Mouse (Mus musculus): Measurements from ENCODE around the gene Gas7. TPM values are rescaled to one million over a fixed set of nuclear protein-coding genes. Genes with fewer than 3 reads are reported as not detected.

Gas7 gene
- polyA plus RNA-seq, 1 experiment from 2014 or later, result 39.5 TPM

DNA sequence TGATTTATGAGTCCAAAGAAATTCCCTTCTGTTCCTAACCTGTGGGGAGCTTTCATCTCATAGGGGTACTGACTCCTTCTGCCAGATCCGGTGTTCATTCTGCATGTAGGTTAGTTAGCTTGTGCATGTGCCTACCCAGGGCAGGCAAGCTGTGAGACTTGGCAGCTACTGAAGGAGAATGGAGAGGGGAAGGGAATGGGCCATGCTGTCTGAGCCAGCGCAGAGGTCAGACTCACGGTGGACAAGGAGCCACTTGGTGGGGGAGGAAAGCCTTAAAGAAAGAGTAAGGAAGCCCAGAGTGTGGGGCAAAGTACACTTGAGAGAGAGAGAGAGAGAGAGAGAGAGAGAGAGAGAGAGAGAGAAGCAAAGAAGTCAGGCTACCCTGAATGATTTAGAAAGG lies 101.1 kb downstream of the Gas7 start:
- ATAC-seq (no peak), DNase-seq (ENCODE audit: low spot score) (no peak)
- no peak overlapping the region for H3K4me3 ChIP-seq (ENCODE audit: low read depth, low read length)
- no peak overlapping the region for H3K27ac ChIP-seq (ENCODE audit: low read depth, low read length)
- no peaks in the 10 kb centered on the region for H3K27me3 ChIP-seq (replicated peaks; ENCODE audit: control insufficient read depth, insufficient read depth, low read length)
- H3K9ac ChIP-seq (ENCODE audit: low read length), result no peak overlapping the region
- H3K9me3 ChIP-seq (replicated peaks; ENCODE audit: control insufficient read depth, low read length), result no peaks in the 10 kb centered on the region
- 72% methylated on average over 3 of the region's 3 CpGs for WGBS
- H3K4me1 ChIP-seq (ENCODE audit: control insufficient read depth, insufficient read depth, low read length), result no peaks in the 10 kb centered on the region
- no peaks in the 10 kb centered on the region for H3K36me3 ChIP-seq (ENCODE audit: control insufficient read depth, insufficient read depth, low read length)
- no peak overlapping the region for H3K4me2 ChIP-seq (ENCODE audit: low read length)

DNA sequence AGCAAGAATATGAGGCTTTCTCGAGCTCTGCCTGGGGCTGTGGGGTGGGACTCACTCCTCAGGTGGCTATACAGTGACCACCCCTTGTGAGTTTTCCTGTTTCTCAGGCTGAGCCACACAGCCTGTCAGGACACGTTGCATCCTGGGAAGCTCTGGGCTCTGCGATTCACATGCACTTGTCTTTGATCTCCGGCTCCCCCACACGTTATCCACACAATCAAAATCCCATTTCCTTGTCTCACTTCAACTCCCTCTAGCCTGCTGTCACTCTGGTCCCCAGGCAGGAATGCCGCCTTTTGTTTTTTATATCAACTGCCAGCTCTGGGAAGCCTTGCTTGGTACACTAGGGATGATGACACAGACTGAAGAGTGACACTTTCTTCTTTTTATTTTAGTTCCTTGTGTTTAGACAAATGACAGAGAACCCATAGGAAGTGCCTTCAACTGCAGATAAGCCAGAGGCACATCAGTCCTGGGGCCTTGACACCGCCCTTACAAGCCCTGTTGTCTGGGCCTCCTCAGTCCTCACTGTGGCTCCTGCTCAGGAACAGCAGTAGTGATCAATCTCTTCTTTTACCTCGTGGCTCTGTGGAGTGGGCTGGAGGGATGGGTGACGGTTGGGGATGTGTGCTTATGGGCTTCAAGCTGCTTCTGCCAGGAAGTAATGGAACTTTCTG lies 103.7 kb downstream of the Gas7 start:
- no peak overlapping the region for H3K4me2 ChIP-seq (ENCODE audit: low read length)
- DNase-seq (ENCODE audit: low spot score), result no peak
- no peaks in the 10 kb centered on the region for H3K27me3 ChIP-seq (replicated peaks; ENCODE audit: control insufficient read depth, insufficient read depth, low read length)
- 36% methylated on average over 9 of the region's 9 CpGs for WGBS
- no peak overlapping the region for H3K9ac ChIP-seq (ENCODE audit: low read length)
- no peak overlapping the region for H3K4me3 ChIP-seq (ENCODE audit: low read depth, low read length)
- H3K4me1 ChIP-seq (ENCODE audit: control insufficient read depth, insufficient read depth, low read length), result no peaks in the 10 kb centered on the region
- H3K9me3 ChIP-seq (replicated peaks; ENCODE audit: control insufficient read depth, low read length), result no peaks in the 10 kb centered on the region
- ATAC-seq, result no peak
- H3K27ac ChIP-seq (ENCODE audit: low read depth, low read length), result no peak overlapping the region
- H3K36me3 ChIP-seq (ENCODE audit: control insufficient read depth, insufficient read depth, low read length), result no peaks in the 10 kb centered on the region

DNA sequence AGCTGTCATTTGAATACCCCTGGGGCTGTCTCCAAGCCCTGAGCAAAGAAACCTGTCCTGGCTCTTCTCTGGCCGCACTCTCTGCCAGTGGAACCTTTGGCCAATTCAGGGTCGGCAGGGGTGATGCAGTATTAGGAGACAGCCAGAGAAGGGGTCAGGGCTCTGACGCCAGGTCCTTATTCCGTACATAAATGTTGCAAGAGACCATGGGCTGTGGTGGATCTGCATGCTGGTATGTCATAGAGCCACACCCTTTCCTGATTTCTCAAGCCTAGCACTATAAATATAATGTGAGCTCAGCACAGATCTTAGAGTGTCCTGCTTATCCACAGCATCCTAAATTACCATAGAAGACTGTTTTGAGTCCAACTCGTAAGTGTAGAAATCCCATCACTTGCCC lies 104.3 kb downstream of the Gas7 start:
- Histone ChIP-seq H3K4me1 (ENCODE audit: control insufficient read depth, insufficient read depth, low read length) (no peaks in the 10 kb centered on the region), H3K9me3 (replicated peaks; ENCODE audit: control insufficient read depth, low read length) (no peaks in the 10 kb centered on the region), H3K4me3 (ENCODE audit: low read depth, low read length) (no peak overlapping the region), H3K4me2 (ENCODE audit: low read length) (no peak overlapping the region), H3K36me3 (ENCODE audit: control insufficient read depth, insufficient read depth, low read length) (no peaks in the 10 kb centered on the region), H3K27ac (ENCODE audit: low read depth, low read length) (no peak overlapping the region), H3K9ac (ENCODE audit: low read length) (no peak overlapping the region), H3K27me3 (replicated peaks; ENCODE audit: control insufficient read depth, insufficient read depth, low read length) (no peaks in the 10 kb centered on the region)
- DNase-seq (ENCODE audit: low spot score) (no peak), ATAC-seq (no peak)
- WGBS, result 90% methylated on average over 5 of the region's 5 CpGs

DNA sequence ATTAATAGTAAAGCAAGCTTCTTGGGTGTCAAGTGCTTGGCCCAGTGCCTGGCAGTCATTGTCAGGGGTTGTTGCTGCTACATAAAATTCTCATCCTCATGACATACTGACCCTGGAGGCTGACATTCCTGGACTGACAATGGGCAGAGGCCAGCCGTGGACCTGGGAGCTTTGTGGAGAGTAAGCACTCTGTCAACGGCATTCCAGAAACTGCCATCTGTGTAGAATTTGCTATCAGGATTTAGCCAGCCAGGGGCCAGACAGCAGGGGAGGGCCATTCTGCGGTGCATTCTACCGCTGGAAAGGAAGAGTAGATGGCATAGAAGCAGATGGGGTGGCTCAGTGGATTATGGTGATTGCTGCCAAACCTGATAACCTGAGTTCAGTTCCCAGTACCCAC lies 106.4 kb downstream of the Gas7 start:
- Histone ChIP-seq H3K27ac (ENCODE audit: low read depth, low read length) (no peak overlapping the region), H3K27me3 (replicated peaks; ENCODE audit: control insufficient read depth, insufficient read depth, low read length) (no peaks in the 10 kb centered on the region), H3K36me3 (ENCODE audit: control insufficient read depth, insufficient read depth, low read length) (no peaks in the 10 kb centered on the region), H3K4me1 (ENCODE audit: control insufficient read depth, insufficient read depth, low read length) (no peaks in the 10 kb centered on the region), H3K4me2 (ENCODE audit: low read length) (no peak overlapping the region), H3K4me3 (ENCODE audit: low read depth, low read length) (no peak overlapping the region), H3K9ac (ENCODE audit: low read length) (no peak overlapping the region), H3K9me3 (replicated peaks; ENCODE audit: control insufficient read depth, low read length) (no peaks in the 10 kb centered on the region)
- ATAC-seq (no peak), DNase-seq (ENCODE audit: low spot score) (no peak)
- WGBS, result 73% methylated on average over 4 of the region's 4 CpGs

DNA sequence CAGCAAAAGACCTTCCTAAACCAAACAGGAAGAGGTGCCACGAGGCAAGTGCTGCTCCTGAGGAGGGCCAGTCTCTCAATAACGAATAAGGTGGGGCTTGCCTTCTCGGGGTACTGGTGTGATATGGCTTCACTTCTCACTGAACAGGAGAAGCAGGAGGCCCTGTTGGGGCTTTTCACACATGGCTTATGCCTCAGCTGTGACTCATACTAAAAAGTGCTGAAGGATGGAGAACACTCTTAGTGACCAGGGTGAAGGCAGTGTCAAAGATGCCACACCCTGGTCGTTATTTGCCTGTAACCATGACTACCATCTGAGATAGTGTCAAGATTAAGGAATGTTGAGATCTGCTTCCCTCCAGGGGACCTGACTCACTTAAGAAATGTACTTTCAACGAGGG lies 107.9 kb downstream of the Gas7 start:
- no peak for DNase-seq (ENCODE audit: low spot score)
- no peaks in the 10 kb centered on the region for H3K9me3 ChIP-seq (replicated peaks; ENCODE audit: control insufficient read depth, low read length)
- H3K27ac ChIP-seq (ENCODE audit: low read depth, low read length), result no peak overlapping the region
- no peaks in the 10 kb centered on the region for H3K27me3 ChIP-seq (replicated peaks; ENCODE audit: control insufficient read depth, insufficient read depth, low read length)
- no peak overlapping the region for H3K9ac ChIP-seq (ENCODE audit: low read length)
- H3K4me2 ChIP-seq (ENCODE audit: low read length), result no peak overlapping the region
- WGBS, result 51% methylated on average over 5 of the region's 5 CpGs
- no peak overlapping the region for H3K4me3 ChIP-seq (ENCODE audit: low read depth, low read length)
- ATAC-seq, result no peak
- no peaks in the 10 kb centered on the region for H3K36me3 ChIP-seq (ENCODE audit: control insufficient read depth, insufficient read depth, low read length)
- H3K4me1 ChIP-seq (ENCODE audit: control insufficient read depth, insufficient read depth, low read length), result no peaks in the 10 kb centered on the region

DNA sequence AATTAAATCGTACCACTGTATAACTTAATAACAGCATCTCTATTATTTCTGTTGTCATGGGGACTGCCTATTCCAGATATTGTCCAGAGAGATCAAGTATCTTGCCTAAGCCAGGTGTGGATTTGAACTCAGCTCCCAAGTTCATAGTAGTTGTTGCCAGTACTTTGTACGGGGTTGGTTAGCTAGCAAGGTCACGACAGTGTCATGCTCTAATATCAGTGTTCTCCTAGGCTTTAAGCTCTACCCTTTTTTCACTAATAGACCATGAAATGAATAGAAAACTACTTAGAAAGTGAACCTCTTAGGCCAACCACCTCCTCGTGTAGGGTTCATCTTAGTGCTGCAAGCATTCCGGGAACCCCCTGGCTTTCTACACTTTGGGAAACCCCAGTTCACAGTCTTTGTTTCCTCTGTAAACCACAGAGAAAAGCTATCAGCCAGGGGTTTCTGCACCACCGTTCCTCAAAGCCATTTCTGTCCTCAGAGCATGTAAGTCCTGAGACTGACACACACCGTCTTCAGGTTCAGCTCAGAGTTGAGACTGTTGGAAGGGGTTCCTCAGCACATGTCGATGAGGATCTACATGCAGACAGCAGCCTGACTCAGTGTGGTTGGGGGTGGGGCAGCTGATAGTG lies 108.9 kb downstream of the Gas7 start:
- 86% methylated on average over 8 of the region's 8 CpGs for WGBS
- DNase-seq (ENCODE audit: low spot score) (no peak), ATAC-seq (no peak)

DNA sequence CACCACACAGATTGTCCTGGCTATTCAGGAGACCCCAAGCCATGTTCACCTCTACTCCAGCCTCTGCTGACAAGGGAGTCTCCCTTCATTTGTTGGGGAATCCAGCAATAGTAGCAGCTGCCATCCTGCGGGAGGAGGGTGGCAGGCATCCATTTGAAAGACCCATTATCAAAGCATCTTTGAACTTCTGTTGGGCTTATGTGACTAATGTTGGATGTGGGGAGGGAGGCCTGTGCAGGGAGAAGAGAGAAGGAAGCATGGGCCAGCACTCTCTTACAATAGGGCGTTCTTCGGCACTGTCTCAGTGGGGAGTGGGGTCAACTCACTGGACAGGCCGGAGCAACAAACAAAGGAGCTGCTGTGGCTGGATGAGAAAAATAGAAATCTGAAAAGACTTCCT lies 110.3 kb downstream of the Gas7 start:
- H3K27ac ChIP-seq (ENCODE audit: low read depth, low read length), result no peak overlapping the region
- WGBS, result 42% methylated on average over 4 of the region's 4 CpGs
- no peaks in the 10 kb centered on the region for H3K27me3 ChIP-seq (replicated peaks; ENCODE audit: control insufficient read depth, insufficient read depth, low read length)
- no peak overlapping the region for H3K4me3 ChIP-seq (ENCODE audit: low read depth, low read length)
- no peak for DNase-seq (ENCODE audit: low spot score)
- no peak overlapping the region for H3K4me2 ChIP-seq (ENCODE audit: low read length)
- no peaks in the 10 kb centered on the region for H3K9me3 ChIP-seq (replicated peaks; ENCODE audit: control insufficient read depth, low read length)
- ATAC-seq, result no peak
- H3K9ac ChIP-seq (ENCODE audit: low read length), result no peak overlapping the region
- no peaks in the 10 kb centered on the region for H3K36me3 ChIP-seq (ENCODE audit: control insufficient read depth, insufficient read depth, low read length)
- H3K4me1 ChIP-seq (ENCODE audit: control insufficient read depth, insufficient read depth, low read length), result no peaks in the 10 kb centered on the region; the same call in 1 of the 2 replicates

More for the DNA sequence above, 108.9 kb downstream of the Gas7 start:
- H3K4me1 ChIP-seq (ENCODE audit: control insufficient read depth, insufficient read depth, low read length), result no peaks in the 10 kb centered on the region
- H3K27me3 ChIP-seq (replicated peaks; ENCODE audit: control insufficient read depth, insufficient read depth, low read length), result no peaks in the 10 kb centered on the region
- H3K4me3 ChIP-seq (ENCODE audit: low read depth, low read length), result no peak overlapping the region
- no peaks in the 10 kb centered on the region for H3K36me3 ChIP-seq (ENCODE audit: control insufficient read depth, insufficient read depth, low read length)
- H3K9me3 ChIP-seq (replicated peaks; ENCODE audit: control insufficient read depth, low read length), result no peaks in the 10 kb centered on the region
- no peak overlapping the region for H3K4me2 ChIP-seq (ENCODE audit: low read length)
- no peak overlapping the region for H3K9ac ChIP-seq (ENCODE audit: low read length)
- no peak overlapping the region for H3K27ac ChIP-seq (ENCODE audit: low read depth, low read length)

DNA sequence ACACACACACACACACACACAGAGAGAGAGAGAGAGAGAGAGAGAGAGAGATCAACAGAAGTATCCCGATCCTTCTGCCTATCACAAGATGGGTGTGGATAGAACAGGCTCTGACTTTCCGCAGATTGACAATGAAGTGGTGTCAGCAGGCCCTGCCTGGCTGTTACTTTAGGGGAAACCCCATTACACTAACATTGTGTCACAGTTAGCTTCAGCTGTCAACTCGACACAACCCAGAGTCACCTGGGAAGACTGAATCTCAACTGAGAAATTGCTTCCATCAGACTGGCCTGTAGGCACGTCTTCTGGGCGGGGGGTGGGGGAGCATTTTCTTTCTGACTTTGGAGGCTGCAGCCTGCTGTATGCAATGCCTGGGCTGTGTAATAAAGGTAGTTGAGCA lies 111.5 kb downstream of the Gas7 start:
- H3K9ac ChIP-seq (ENCODE audit: low read length), result no peak overlapping the region
- H3K36me3 ChIP-seq (ENCODE audit: control insufficient read depth, insufficient read depth, low read length), result no peaks in the 10 kb centered on the region
- no peak overlapping the region for H3K27ac ChIP-seq (ENCODE audit: low read depth, low read length)
- no peaks in the 10 kb centered on the region for H3K27me3 ChIP-seq (replicated peaks; ENCODE audit: control insufficient read depth, insufficient read depth, low read length)
- DNase-seq (ENCODE audit: low spot score) (no peak), ATAC-seq (no peak)
- H3K4me3 ChIP-seq (ENCODE audit: low read depth, low read length), result no peak overlapping the region
- 86% methylated on average over 5 of the region's 5 CpGs for WGBS
- H3K4me1 ChIP-seq (ENCODE audit: control insufficient read depth, insufficient read depth, low read length), result peaks cover 6% of the 10 kb centered on the region; the same call in 1 of the 2 replicates
- no peaks in the 10 kb centered on the region for H3K9me3 ChIP-seq (replicated peaks; ENCODE audit: control insufficient read depth, low read length)
- no peak overlapping the region for H3K4me2 ChIP-seq (ENCODE audit: low read length)

DNA sequence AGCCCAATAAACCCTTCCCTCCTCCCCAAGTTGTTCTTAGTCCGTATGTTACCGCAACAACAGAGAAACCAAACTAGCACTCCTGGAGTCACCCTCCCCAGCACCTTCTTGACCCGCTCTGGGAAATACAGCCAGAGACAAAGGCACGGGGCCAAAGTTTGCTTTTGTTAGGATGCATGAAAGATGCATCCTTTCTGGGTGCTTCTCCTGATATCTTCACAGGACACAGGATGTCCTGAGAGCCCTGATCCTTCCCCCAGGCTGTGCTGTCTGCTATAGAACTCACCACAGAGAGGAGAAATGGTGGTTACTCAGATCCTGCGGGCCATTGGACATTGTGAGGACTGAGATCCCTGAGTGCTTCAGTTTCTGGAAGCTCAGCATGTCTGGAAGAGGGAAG lies 111.9 kb downstream of the Gas7 start:
- ATAC-seq (no peak), DNase-seq (ENCODE audit: low spot score) (no peak)
- peaks cover 6% of the 10 kb centered on the region; the same call in 1 of the 2 replicates for H3K4me1 ChIP-seq (ENCODE audit: control insufficient read depth, insufficient read depth, low read length)
- H3K36me3 ChIP-seq (ENCODE audit: control insufficient read depth, insufficient read depth, low read length), result no peaks in the 10 kb centered on the region
- H3K4me3 ChIP-seq (ENCODE audit: low read depth, low read length), result no peak overlapping the region
- no peak overlapping the region for H3K4me2 ChIP-seq (ENCODE audit: low read length)
- H3K27me3 ChIP-seq (replicated peaks; ENCODE audit: control insufficient read depth, insufficient read depth, low read length), result no peaks in the 10 kb centered on the region
- WGBS, result 79% methylated on average over 5 of the region's 5 CpGs
- no peak overlapping the region for H3K27ac ChIP-seq (ENCODE audit: low read depth, low read length)
- H3K9ac ChIP-seq (ENCODE audit: low read length), result no peak overlapping the region
- no peaks in the 10 kb centered on the region for H3K9me3 ChIP-seq (replicated peaks; ENCODE audit: control insufficient read depth, low read length)

Data from forebrain, embryonic 14.5 days (tissue).